Mouse (Mus musculus): ENCODE results near the gene Mphosph9. TPM values are rescaled to one million over a fixed set of nuclear protein-coding genes. Genes with fewer than 3 reads are reported as not detected.
"Not testable (repeated sequence)": the region's sequence is repeated elsewhere in the genome, so short reads cannot be mapped to it uniquely, and the experiment has no call there.

Mphosph9 gene
- polyA plus RNA-seq, 1 experiment from 2014 or later = 10.8 TPM

DNA sequence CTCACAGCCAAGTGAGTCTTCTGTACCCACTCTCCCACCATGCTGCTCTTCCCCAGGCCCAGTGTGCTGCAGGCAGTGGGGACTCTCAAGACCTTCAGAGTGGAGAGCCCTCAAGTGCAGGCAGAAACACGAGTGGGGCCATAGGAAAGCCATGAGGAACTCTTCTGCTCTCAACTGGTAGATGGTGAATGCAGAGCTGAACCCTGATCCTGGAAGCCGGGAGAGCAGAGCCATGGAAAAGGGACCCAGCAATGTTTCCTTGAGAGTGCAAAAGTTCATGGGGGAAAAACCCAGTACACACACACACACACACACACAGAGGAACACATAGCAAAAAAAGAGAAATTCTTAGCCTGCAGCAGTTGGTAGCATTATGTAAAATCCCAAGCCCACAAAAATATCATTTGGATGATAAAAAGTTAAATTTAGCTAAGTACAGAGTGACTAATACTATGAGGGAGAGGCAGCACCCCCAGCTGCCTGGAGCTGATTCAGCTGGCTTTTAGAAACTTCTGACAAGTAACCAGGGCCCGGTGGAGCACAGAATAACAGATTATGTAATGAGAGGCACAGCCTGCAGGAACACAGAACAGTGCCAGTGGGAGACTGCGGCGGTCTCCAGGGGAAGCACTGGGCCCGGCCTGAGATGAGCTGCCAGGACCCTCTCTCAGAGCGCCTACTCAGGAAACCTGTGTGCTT, 106.6 kb downstream of the Mphosph9 start:
- 63% methylated on average over 7 of the region's 7 CpGs for WGBS
- Histone ChIP-seq H3K4me2 (replicated peaks; ENCODE audit: low read depth, low read length) (no peak overlapping the region), H3K9ac (replicated peaks; ENCODE audit: low read length) (no peak overlapping the region), H3K4me3 (ENCODE audit: low read length) (no peak overlapping the region), H3K4me1 (ENCODE audit: insufficient read depth, low read length) (peaks cover 17% of the 10 kb centered on the region), H3K27ac (ENCODE audit: low read length) (no peak overlapping the region), H3K36me3 (ENCODE audit: insufficient read depth, low read length) (no peaks in the 10 kb centered on the region), H3K9me3 (ENCODE audit: low read length) (no peaks in the 10 kb centered on the region), H3K27me3 (ENCODE audit: insufficient read depth, low read length) (no peaks in the 10 kb centered on the region)
- ATAC-seq (ENCODE audit: low FRiP score, low TSS enrichment) = no peak

GRCm38 (mm10) chr5:124220551-124220950, 107.2 kb downstream of the Mphosph9 start:
- H3K27ac ChIP-seq (ENCODE audit: low read length) = no peak overlapping the region
- no peak for ATAC-seq (ENCODE audit: low FRiP score, low TSS enrichment)

DNA sequence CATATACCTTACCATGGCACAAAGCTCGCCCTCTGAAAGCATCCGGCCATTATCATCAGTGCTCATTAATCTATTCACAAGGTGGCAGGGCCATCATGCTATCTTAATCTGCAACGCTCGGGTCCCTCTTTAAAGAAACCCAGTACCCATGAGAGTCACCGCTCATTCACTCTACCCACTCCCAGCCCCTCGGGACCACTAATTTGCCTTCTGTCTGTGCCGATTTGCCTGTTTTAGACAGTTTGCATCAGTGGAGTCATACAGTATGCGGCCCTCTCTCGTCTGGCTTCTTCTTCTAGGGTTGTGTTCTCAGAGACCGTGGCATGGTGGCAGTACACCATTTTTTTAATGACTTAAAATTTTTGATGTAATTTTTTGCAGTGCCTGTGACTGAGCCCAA, 108.3 kb downstream of the Mphosph9 start:
- no peak overlapping the region for H3K4me3 ChIP-seq (ENCODE audit: low read length)
- H3K9me3 ChIP-seq (ENCODE audit: low read length) = no peaks in the 10 kb centered on the region
- no peak overlapping the region for H3K4me2 ChIP-seq (replicated peaks; ENCODE audit: low read depth, low read length)
- H3K4me1 ChIP-seq (ENCODE audit: insufficient read depth, low read length) = peaks cover 20% of the 10 kb centered on the region
- 85% methylated on average over 10 of the region's 10 CpGs for WGBS
- no peak overlapping the region for H3K9ac ChIP-seq (replicated peaks; ENCODE audit: low read length)
- no peak overlapping the region for H3K27ac ChIP-seq (ENCODE audit: low read length)
- H3K27me3 ChIP-seq (ENCODE audit: insufficient read depth, low read length) = no peaks in the 10 kb centered on the region
- no peaks in the 10 kb centered on the region for H3K36me3 ChIP-seq (ENCODE audit: insufficient read depth, low read length)
- ATAC-seq (ENCODE audit: low FRiP score, low TSS enrichment) = no peak

More at GRCm38 (mm10) chr5:124220551-124220950, 107.2 kb downstream of the Mphosph9 start:
- WGBS = 90% methylated on average over 5 of the region's 5 CpGs
- H3K9ac ChIP-seq (replicated peaks; ENCODE audit: low read length) = no peak overlapping the region
- no peak overlapping the region for H3K4me2 ChIP-seq (replicated peaks; ENCODE audit: low read depth, low read length)
- H3K4me1 ChIP-seq (ENCODE audit: insufficient read depth, low read length) = peaks cover 17% of the 10 kb centered on the region
- H3K9me3 ChIP-seq (ENCODE audit: low read length) = no peaks in the 10 kb centered on the region
- no peak overlapping the region for H3K4me3 ChIP-seq (ENCODE audit: low read length)
- no peaks in the 10 kb centered on the region for H3K36me3 ChIP-seq (ENCODE audit: insufficient read depth, low read length)
- no peaks in the 10 kb centered on the region for H3K27me3 ChIP-seq (ENCODE audit: insufficient read depth, low read length)

DNA sequence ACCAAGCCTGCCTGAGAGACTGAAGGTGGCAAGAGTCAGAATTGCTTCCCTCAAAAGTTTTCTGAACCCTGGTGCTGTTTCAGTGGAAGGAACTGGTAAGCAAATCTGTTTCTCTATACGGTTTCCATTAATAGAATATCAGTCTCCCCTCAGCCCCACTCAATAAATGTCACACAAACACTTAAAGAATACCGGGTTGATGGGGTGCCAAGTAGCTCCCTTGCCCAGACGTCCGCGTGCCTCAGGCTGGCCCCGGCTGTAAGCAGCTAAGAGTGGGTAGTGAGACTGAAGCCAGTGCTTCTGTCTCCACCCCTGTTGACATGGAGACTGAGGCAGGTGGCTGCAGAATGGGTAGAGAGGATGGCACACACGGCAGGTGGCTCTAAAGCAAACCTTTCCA, 108.8 kb downstream of the Mphosph9 start:
- Histone ChIP-seq H3K36me3 (ENCODE audit: insufficient read depth, low read length) (no peaks in the 10 kb centered on the region), H3K27ac (ENCODE audit: low read length) (no peak overlapping the region), H3K9ac (replicated peaks; ENCODE audit: low read length) (no peak overlapping the region), H3K27me3 (ENCODE audit: insufficient read depth, low read length) (no peaks in the 10 kb centered on the region), H3K4me3 (ENCODE audit: low read length) (no peak overlapping the region), H3K9me3 (ENCODE audit: low read length) (no peaks in the 10 kb centered on the region), H3K4me2 (replicated peaks; ENCODE audit: low read depth, low read length) (no peak overlapping the region), H3K4me1 (ENCODE audit: insufficient read depth, low read length) (peaks cover 20% of the 10 kb centered on the region)
- ATAC-seq (ENCODE audit: low FRiP score, low TSS enrichment) = no peak
- WGBS = 77% methylated on average over 7 of the region's 7 CpGs

DNA sequence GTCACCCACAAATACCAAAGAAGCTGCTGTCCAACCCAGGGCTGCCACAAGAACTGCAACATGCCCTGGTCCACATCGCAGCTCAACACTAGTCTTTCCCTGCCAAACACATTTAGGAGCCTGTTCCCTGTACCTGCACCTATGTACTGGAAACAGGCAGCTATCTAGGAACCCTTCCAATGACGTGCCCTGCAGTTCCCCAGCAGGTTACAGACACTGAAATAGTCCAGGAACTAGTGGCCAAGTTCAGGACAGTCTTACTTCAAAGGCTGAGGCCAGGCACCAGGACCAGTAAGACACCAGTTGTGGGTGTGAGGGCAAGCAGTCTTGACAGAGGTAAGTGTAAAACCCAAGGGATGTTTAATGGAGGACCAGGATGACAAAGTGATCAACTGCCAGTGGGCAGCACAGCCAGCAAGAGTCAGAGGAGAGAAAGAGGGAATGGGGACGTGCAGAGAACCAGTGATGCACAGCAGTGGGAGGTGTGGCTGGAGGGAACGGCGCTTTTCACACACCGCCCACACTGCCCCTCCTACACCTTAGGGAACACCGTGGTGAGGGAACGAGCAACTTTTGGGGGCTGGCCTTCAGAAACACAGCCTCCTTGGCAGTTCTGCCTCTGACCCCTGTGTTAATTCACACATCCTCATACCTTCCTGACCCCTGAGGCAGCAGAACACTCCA, 110.1 kb downstream of the Mphosph9 start:
- Histone ChIP-seq H3K9ac (replicated peaks; ENCODE audit: low read length) (no peak overlapping the region), H3K4me2 (replicated peaks; ENCODE audit: low read depth, low read length) (no peak overlapping the region), H3K9me3 (ENCODE audit: low read length) (no peaks in the 10 kb centered on the region), H3K36me3 (ENCODE audit: insufficient read depth, low read length) (no peaks in the 10 kb centered on the region), H3K4me1 (ENCODE audit: insufficient read depth, low read length) (peaks cover 23% of the 10 kb centered on the region), H3K27me3 (ENCODE audit: insufficient read depth, low read length) (no peaks in the 10 kb centered on the region), H3K4me3 (ENCODE audit: low read length) (no peak overlapping the region), H3K27ac (ENCODE audit: low read length) (no peak overlapping the region)
- 27% methylated on average over 8 of the region's 8 CpGs for WGBS
- ATAC-seq (ENCODE audit: low FRiP score, low TSS enrichment) = peak; percentile 35; the same call in 1 of the 2 replicates

DNA sequence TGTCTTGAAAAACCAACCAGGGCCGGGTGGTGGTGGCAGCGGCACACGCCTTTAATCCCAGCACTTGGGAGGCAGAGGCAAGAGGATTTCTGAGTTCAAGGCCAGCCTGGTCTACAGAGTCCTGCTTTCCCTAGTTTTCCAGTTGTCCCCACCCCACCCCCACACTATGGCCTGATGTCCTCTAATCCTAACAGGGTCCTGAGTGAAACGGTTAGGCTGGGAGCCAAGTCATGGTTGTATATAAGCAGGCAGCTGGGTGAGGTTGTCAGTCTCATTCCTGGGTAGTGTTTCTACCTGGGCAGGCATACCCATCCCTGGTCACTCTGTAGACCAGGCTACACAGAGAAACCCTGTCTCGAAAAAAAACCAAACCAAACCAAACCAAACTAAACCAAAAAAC, 110.7 kb downstream of the Mphosph9 start:
- 88% methylated on average over 5 of the region's 5 CpGs for WGBS
- not testable (repeated sequence) for H3K9ac ChIP-seq (replicated peaks; ENCODE audit: low read length); ATAC-seq (ENCODE audit: low FRiP score, low TSS enrichment); H3K27ac ChIP-seq (ENCODE audit: low read length); H3K27me3 ChIP-seq (ENCODE audit: insufficient read depth, low read length); H3K36me3 ChIP-seq (ENCODE audit: insufficient read depth, low read length); H3K4me2 ChIP-seq (replicated peaks; ENCODE audit: low read depth, low read length); H3K9me3 ChIP-seq (ENCODE audit: low read length); H3K4me3 ChIP-seq (ENCODE audit: low read length)
- peaks cover 23% of the 10 kb centered on the region for H3K4me1 ChIP-seq (ENCODE audit: insufficient read depth, low read length)

GRCm38 (mm10) chr5:124216403-124216802, 111.4 kb downstream of the Mphosph9 start:
- no peaks in the 10 kb centered on the region for H3K9me3 ChIP-seq (ENCODE audit: low read length)
- WGBS = 87% methylated on average over 6 of the region's 6 CpGs
- no peak for ATAC-seq (ENCODE audit: low FRiP score, low TSS enrichment)

GRCm38 (mm10) chr5:124215647-124216046, 112.1 kb downstream of the Mphosph9 start:
- no peaks in the 10 kb centered on the region for H3K9me3 ChIP-seq (ENCODE audit: low read length)
- peaks cover 20% of the 10 kb centered on the region for H3K4me1 ChIP-seq (ENCODE audit: insufficient read depth, low read length)
- peak overlapping the region; percentile 88 for H3K27ac ChIP-seq (ENCODE audit: low read length)
- no peak overlapping the region for H3K9ac ChIP-seq (replicated peaks; ENCODE audit: low read length)
- H3K4me3 ChIP-seq (ENCODE audit: low read length) = no peak overlapping the region
- no peak for ATAC-seq (ENCODE audit: low FRiP score, low TSS enrichment)
- no peaks in the 10 kb centered on the region for H3K27me3 ChIP-seq (ENCODE audit: insufficient read depth, low read length)
- no peak overlapping the region for H3K4me2 ChIP-seq (replicated peaks; ENCODE audit: low read depth, low read length)
- WGBS = 55% methylated on average over 10 of the region's 10 CpGs
- H3K36me3 ChIP-seq (ENCODE audit: insufficient read depth, low read length) = no peaks in the 10 kb centered on the region

More at GRCm38 (mm10) chr5:124216403-124216802, 111.4 kb downstream of the Mphosph9 start:
- Histone ChIP-seq H3K36me3 (ENCODE audit: insufficient read depth, low read length) (no peaks in the 10 kb centered on the region), H3K4me1 (ENCODE audit: insufficient read depth, low read length) (peaks cover 19% of the 10 kb centered on the region), H3K4me3 (ENCODE audit: low read length) (no peak overlapping the region), H3K9ac (replicated peaks; ENCODE audit: low read length) (no peak overlapping the region), H3K4me2 (replicated peaks; ENCODE audit: low read depth, low read length) (no peak overlapping the region), H3K27ac (ENCODE audit: low read length) (no peak overlapping the region), H3K27me3 (ENCODE audit: insufficient read depth, low read length) (no peaks in the 10 kb centered on the region)

GRCm38 (mm10) chr5:124214516-124215145, 113.1 kb downstream of the Mphosph9 start:
- Histone ChIP-seq H3K4me1 (ENCODE audit: insufficient read depth, low read length) (peaks cover 22% of the 10 kb centered on the region), H3K4me3 (ENCODE audit: low read length) (no peak overlapping the region), H3K9me3 (ENCODE audit: low read length) (no peaks in the 10 kb centered on the region), H3K9ac (replicated peaks; ENCODE audit: low read length) (0 out of 2 replicates have a peak overlapping the region, but pooled peaks have one; percentile 4), H3K36me3 (ENCODE audit: insufficient read depth, low read length) (no peaks in the 10 kb centered on the region), H3K27ac (ENCODE audit: low read length) (peak overlapping the region; percentile 88), H3K27me3 (ENCODE audit: insufficient read depth, low read length) (no peaks in the 10 kb centered on the region), H3K4me2 (replicated peaks; ENCODE audit: low read depth, low read length) (no peak overlapping the region)
- 79% methylated on average over 14 of the region's 14 CpGs for WGBS
- ATAC-seq (ENCODE audit: low FRiP score, low TSS enrichment) = no peak

Data from kidney, embryonic 16.5 days (tissue).